Mouse (Mus musculus) B cell, adult 67 days (primary cell): Measurements from ENCODE around the gene Pla2g2e. TPM values are rescaled to one million over a fixed set of nuclear protein-coding genes. Genes with fewer than 3 reads are reported as not detected.

ENCODE experiments used
- total RNA-seq, 2 experiments: library from RNA; stranded (reverse); gene quantifications; 4 replicates each; pipeline ENCODE4 v1.2.4; 2023

Gene Pla2g2e
- not detected for total RNA-seq

GRCm38 (mm10) chr4:138877731-138878130 is at the start of gene Pla2g2e:
Pla2g2e (plus strand) TSS chr4:138877942.

GRCm38 (mm10) chr4:138863344-138863998 is 14.3 kb upstream of the Pla2g2e start, which contains the start of gene Pla2g5:
Pla2g5 (minus strand) TSS chr4:138863482.

DNA sequence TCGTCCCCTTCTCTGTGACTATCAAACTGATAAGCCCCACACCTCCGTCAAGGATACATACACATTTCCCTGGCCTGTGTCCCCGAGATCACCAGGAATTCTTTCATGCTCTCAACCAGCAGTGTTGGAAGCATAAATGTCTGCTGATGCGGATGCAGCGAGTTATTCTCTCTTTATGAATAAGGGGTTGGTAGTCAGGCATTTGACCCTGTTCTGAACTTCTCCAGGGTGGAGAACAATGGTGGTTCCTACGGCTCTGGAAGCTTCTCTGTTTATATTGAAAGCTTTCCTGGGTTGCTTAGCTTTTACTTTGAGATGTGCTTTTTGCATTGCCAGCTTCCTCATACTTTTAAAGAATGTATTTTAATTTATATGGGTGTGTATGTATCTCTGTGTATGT is 3.9 kb upstream of the Pla2g2e start, which contains the start of gene Gm13030:
Gene Gm13030 (minus strand): TSS at position 101 of the 400 bp plus-strand sequence.

DNA sequence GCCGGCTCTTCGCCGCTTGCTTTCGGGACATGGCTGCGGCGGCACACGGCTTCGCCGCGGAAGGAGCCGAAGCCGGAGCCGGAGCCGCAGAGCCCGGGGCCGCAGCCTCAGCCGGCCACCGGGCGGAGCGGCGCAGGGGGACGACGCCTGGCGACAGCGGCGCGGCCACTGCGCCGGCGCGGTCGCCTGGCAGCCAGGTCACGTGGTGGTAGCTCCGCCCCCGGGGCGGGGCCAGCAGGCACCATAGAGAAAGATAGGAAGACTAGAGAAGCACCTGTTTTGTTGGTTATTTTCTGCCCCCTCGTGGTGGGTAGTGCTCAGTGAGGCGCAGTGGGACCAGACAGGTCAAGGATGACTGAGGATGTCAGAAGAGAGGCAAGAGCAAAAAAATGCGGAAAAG is 36.1 kb downstream of the Pla2g2e start, which contains the start of gene Otud3:
Gene Otud3 (minus strand): TSS at position 149 of the 400 bp plus-strand sequence.

Other genes starting within 250 kb of the Pla2g2e start
- not detected for gene Vwa5b1, start 242.1 kb upstream of the Pla2g2e start, total RNA-seq
- not detected for gene Pla2g2c, start 153.2 kb upstream of the Pla2g2e start, total RNA-seq
- gene Ubxn10, start 140.8 kb upstream of the Pla2g2e start, total RNA-seq: not detected
- not detected for gene Pla2g2f, start 120.3 kb upstream of the Pla2g2e start, total RNA-seq
- gene Pla2g2d, start 102.2 kb upstream of the Pla2g2e start, total RNA-seq: under 1 TPM in 1 of 2 experiments, not detected in 1; 0.70 TPM
- not detected for gene Pla2g5, start 14.5 kb upstream of the Pla2g2e start, total RNA-seq
- not detected for gene Gm13030, start 4.0 kb upstream of the Pla2g2e start, total RNA-seq
- 10 to 100 TPM in 1 of 2 experiments, 1 to 10 TPM in 1; 10.0 to 11.5 TPM for gene Otud3, start 36.0 kb downstream of the Pla2g2e start, total RNA-seq
- gene Rnf186, start 89.2 kb downstream of the Pla2g2e start, total RNA-seq: not detected
- 10 to 100 TPM; 36.7 to 40.3 TPM for gene Tmco4, start 94.9 kb downstream of the Pla2g2e start, total RNA-seq
- not detected for gene Htr6, start 197.6 kb downstream of the Pla2g2e start, total RNA-seq
- gene Nbl1, start 215.1 kb downstream of the Pla2g2e start, total RNA-seq: 1 to 10 TPM in 1 of 2 experiments, not detected in 1; 1.1 TPM